Mouse (Mus musculus): ENCODE measurements around the gene Dbx1. TPM values are rescaled to one million over a fixed set of nuclear protein-coding genes. Genes with fewer than 3 reads are reported as not detected.

The Dbx1 gene
- polyA plus RNA-seq, 1 experiment from 2014 or later = not detected

GRCm38 (mm10) chr7:49634291-49635073 is 2.2 kb downstream of the Dbx1 start:
- 1% methylated on average over 26 of the region's 26 CpGs for WGBS
- no peaks in the 10 kb centered on the region for H3K9me3 ChIP-seq (ENCODE audit: control insufficient read depth)
- peaks cover 85% of the 10 kb centered on the region for H3K27me3 ChIP-seq (replicated peaks; ENCODE audit: control insufficient read depth, insufficient read depth, low read length)
- H3K4me2 ChIP-seq (replicated peaks; ENCODE audit: low read depth) = peak overlapping the region; percentile 62
- no peak for ATAC-seq
- TF ChIP-seq CTCF (IDR thresholded peaks at IDR 0.05; ENCODE audit: low read depth) = no peak
- no peaks in the 10 kb centered on the region for H3K36me3 ChIP-seq (ENCODE audit: control insufficient read depth, insufficient read depth)
- H3K27ac ChIP-seq (ENCODE audit: low read depth, low read length) = no peak overlapping the region
- H3K4me3 ChIP-seq (ENCODE audit: low read depth, low read length) = peak overlapping the region; percentile 33
- H3K9ac ChIP-seq (ENCODE audit: low read depth, low read length) = no peak overlapping the region
- no peaks in the 10 kb centered on the region for H3K4me1 ChIP-seq (replicated peaks; ENCODE audit: control insufficient read depth, insufficient read depth, low read length)

- no peak for ATAC-seq
- no peak overlapping the region for H3K9ac ChIP-seq (ENCODE audit: low read depth, low read length)
- under 1% methylated on average over 33 of the region's 33 CpGs for WGBS
These were observed 3.2 kb downstream of the Dbx1 start for GRCm38 (mm10) chr7:49633375-49633956.

GRCm38 (mm10) chr7:49632391-49632790 is 4.3 kb downstream of the Dbx1 start:
- no peak overlapping the region for H3K4me2 ChIP-seq (replicated peaks; ENCODE audit: low read depth)

More at GRCm38 (mm10) chr7:49633375-49633956, 3.2 kb downstream of the Dbx1 start:
- Histone ChIP-seq H3K27me3 (replicated peaks; ENCODE audit: control insufficient read depth, insufficient read depth, low read length) (peaks cover 80% of the 10 kb centered on the region), H3K9me3 (ENCODE audit: control insufficient read depth) (no peaks in the 10 kb centered on the region), H3K27ac (ENCODE audit: low read depth, low read length) (no peak overlapping the region), H3K36me3 (ENCODE audit: control insufficient read depth, insufficient read depth) (no peaks in the 10 kb centered on the region), H3K4me2 (replicated peaks; ENCODE audit: low read depth) (peak overlapping the region; percentile 62), H3K4me3 (ENCODE audit: low read depth, low read length) (peak overlapping the region; percentile 33), H3K4me1 (replicated peaks; ENCODE audit: control insufficient read depth, insufficient read depth, low read length) (no peaks in the 10 kb centered on the region)
- TF ChIP-seq CTCF (IDR thresholded peaks at IDR 0.05; ENCODE audit: low read depth) = no peak

GRCm38 (mm10) chr7:49631885-49632284 is 4.8 kb downstream of the Dbx1 start:
- ATAC-seq = no peak
- Histone ChIP-seq H3K27ac (ENCODE audit: low read depth, low read length) (no peak overlapping the region), H3K9ac (ENCODE audit: low read depth, low read length) (no peak overlapping the region), H3K9me3 (ENCODE audit: control insufficient read depth) (no peaks in the 10 kb centered on the region), H3K4me2 (replicated peaks; ENCODE audit: low read depth) (no peak overlapping the region), H3K4me3 (ENCODE audit: low read depth, low read length) (0 out of 2 replicates have a peak overlapping the region, but pooled peaks have one; percentile 3), H3K27me3 (replicated peaks; ENCODE audit: control insufficient read depth, insufficient read depth, low read length) (peaks cover 72% of the 10 kb centered on the region), H3K4me1 (replicated peaks; ENCODE audit: control insufficient read depth, insufficient read depth, low read length) (no peaks in the 10 kb centered on the region), H3K36me3 (ENCODE audit: control insufficient read depth, insufficient read depth) (no peaks in the 10 kb centered on the region)
- WGBS = 19% methylated on average over 9 of the region's 9 CpGs
- TF ChIP-seq CTCF (IDR thresholded peaks at IDR 0.05; ENCODE audit: low read depth) = no peak

More at GRCm38 (mm10) chr7:49632391-49632790, 4.3 kb downstream of the Dbx1 start:
- no peak for ATAC-seq
- 5% methylated on average over 24 of the region's 24 CpGs for WGBS
- H3K9ac ChIP-seq (ENCODE audit: low read depth, low read length) = no peak overlapping the region
- H3K36me3 ChIP-seq (ENCODE audit: control insufficient read depth, insufficient read depth) = no peaks in the 10 kb centered on the region
- TF ChIP-seq CTCF (IDR thresholded peaks at IDR 0.05; ENCODE audit: low read depth) = no peak
- H3K27ac ChIP-seq (ENCODE audit: low read depth, low read length) = no peak overlapping the region
- H3K9me3 ChIP-seq (ENCODE audit: control insufficient read depth) = no peaks in the 10 kb centered on the region
- H3K27me3 ChIP-seq (replicated peaks; ENCODE audit: control insufficient read depth, insufficient read depth, low read length) = peaks cover 75% of the 10 kb centered on the region
- 0 out of 2 replicates have a peak overlapping the region, but pooled peaks have one; percentile 3 for H3K4me3 ChIP-seq (ENCODE audit: low read depth, low read length)
- no peaks in the 10 kb centered on the region for H3K4me1 ChIP-seq (replicated peaks; ENCODE audit: control insufficient read depth, insufficient read depth, low read length)

- Histone ChIP-seq H3K9ac (ENCODE audit: low read depth, low read length) (no peak overlapping the region), H3K4me1 (replicated peaks; ENCODE audit: control insufficient read depth, insufficient read depth, low read length) (no peaks in the 10 kb centered on the region), H3K27ac (ENCODE audit: low read depth, low read length) (no peak overlapping the region), H3K27me3 (replicated peaks; ENCODE audit: control insufficient read depth, insufficient read depth, low read length) (no peaks in the 10 kb centered on the region), H3K36me3 (ENCODE audit: control insufficient read depth, insufficient read depth) (no peaks in the 10 kb centered on the region), H3K9me3 (ENCODE audit: control insufficient read depth) (no peaks in the 10 kb centered on the region), H3K4me3 (ENCODE audit: low read depth, low read length) (no peak overlapping the region), H3K4me2 (replicated peaks; ENCODE audit: low read depth) (no peak overlapping the region)
- 92% methylated on average over 1 of the region's 1 CpGs for WGBS
- no peak for ATAC-seq
- TF ChIP-seq CTCF (IDR thresholded peaks at IDR 0.05; ENCODE audit: low read depth) = no peak
These were observed 16.5 kb downstream of the Dbx1 start for GRCm38 (mm10) chr7:49620160-49620559.

- H3K4me3 ChIP-seq (ENCODE audit: low read depth, low read length) = no peak overlapping the region
- H3K9ac ChIP-seq (ENCODE audit: low read depth, low read length) = no peak overlapping the region
- WGBS = 75% methylated on average over 4 of the region's 4 CpGs
- no peaks in the 10 kb centered on the region for H3K36me3 ChIP-seq (ENCODE audit: control insufficient read depth, insufficient read depth)
- H3K27me3 ChIP-seq (replicated peaks; ENCODE audit: control insufficient read depth, insufficient read depth, low read length) = no peaks in the 10 kb centered on the region
- peak; percentile 17; the same call in 1 of the 2 replicates for TF ChIP-seq CTCF (IDR thresholded peaks at IDR 0.05; ENCODE audit: low read depth)
- ATAC-seq = no peak
- H3K4me1 ChIP-seq (replicated peaks; ENCODE audit: control insufficient read depth, insufficient read depth, low read length) = no peaks in the 10 kb centered on the region
- no peaks in the 10 kb centered on the region for H3K9me3 ChIP-seq (ENCODE audit: control insufficient read depth)
- no peak overlapping the region for H3K4me2 ChIP-seq (replicated peaks; ENCODE audit: low read depth)
- no peak overlapping the region for H3K27ac ChIP-seq (ENCODE audit: low read depth, low read length)
These were observed 19.6 kb downstream of the Dbx1 start for GRCm38 (mm10) chr7:49617087-49617486.

All from intestine, postnatal 0 days (tissue).